12 mouse cellular contexts compared by ENCODE assay signal in genomic region chr6:17187106-17187505, GRCm38 (mm10).
DNase-seq lines count a peak whose midpoint lies in the region; ATAC-seq and TF ChIP-seq lines count a peak whose summit lies in the region.
"Had no signal": no experiment of that assay in that cellular context is flagged by ENCODE, and none has a peak within 500 bp of the region (broad histone marks: within the 10 kb centered on the region; RNA-seq: fewer than 3 reads in every experiment).

No protein-coding gene starts in this region.

- no peak for DNase-seq in embryonic facial prominence, embryonic 10.5 days (ENCODE audit: low spot score)
- DNase-seq in layer of hippocampus, adult 2 months (ENCODE audit: low spot score in 2 of 2) = peak in 1 of 2 experiments; percentile 9
- DNase-seq in layer of hippocampus, postnatal 10 days (ENCODE audit: low spot score in 2 of 2) = no peak
- peak; percentile 17 for DNase-seq in right cerebral cortex, adult 18-20 months
- DNase-seq in right cerebral cortex, postnatal 25 days = no peak
- DNase-seq in ovary, postnatal 36 days (ENCODE audit: low spot score) = no peak
- DNase-seq in thymus, adult 18-20 months = no peak
- DNase-seq: cerebellum, adult 18-20 months; layer of hippocampus, postnatal 36 days had no signal

- no peaks in the 10 kb centered on the region for H3K36me3 ChIP-seq in embryonic facial prominence, embryonic 15.5 days
- no peaks in the 10 kb centered on the region for H3K36me3 ChIP-seq in embryonic facial prominence, embryonic 10.5 days (replicated peaks)

- ATAC-seq in embryonic facial prominence, embryonic 15.5 days (ENCODE audit: insufficient number of reproducible peaks, low FRiP score, low TSS enrichment, low read depth) = no peak

- no peaks in the 10 kb centered on the region for H3K4me1 ChIP-seq in embryonic facial prominence, embryonic 15.5 days
- no peaks in the 10 kb centered on the region for H3K4me1 ChIP-seq in embryonic facial prominence, embryonic 10.5 days

- no peaks in the 10 kb centered on the region for H3K9me3 ChIP-seq in embryonic facial prominence, embryonic 15.5 days (replicated peaks)
- H3K9me3 ChIP-seq in embryonic facial prominence, embryonic 10.5 days = no peaks in the 10 kb centered on the region

- H3K9ac ChIP-seq in embryonic facial prominence, embryonic 15.5 days = no peak overlapping the region

- WGBS in embryonic facial prominence, embryonic 15.5 days = 46% methylated on average over 4 of the region's 4 CpGs
- WGBS in embryonic facial prominence, embryonic 10.5 days = 77% methylated on average over 4 of the region's 4 CpGs

- H3K27ac ChIP-seq in embryonic facial prominence, embryonic 15.5 days (replicated peaks) = 0 out of 2 replicates have a peak overlapping the region, but pooled peaks have one; percentile 11
- H3K27ac ChIP-seq in embryonic facial prominence, embryonic 10.5 days (replicated peaks) = no peak overlapping the region
- peak overlapping the region; percentile 28; the same call in 1 of the 2 replicates for H3K27ac ChIP-seq in layer of hippocampus, adult 2 months

- no peak for TF ChIP-seq CTCF in layer of hippocampus, adult 2 months (conservative IDR thresholded peaks at IDR 0.05)

- H3K4me3 ChIP-seq in embryonic facial prominence, embryonic 15.5 days (replicated peaks) = no peak overlapping the region
- no peak overlapping the region for H3K4me3 ChIP-seq in embryonic facial prominence, embryonic 10.5 days
- no peak overlapping the region for H3K4me3 ChIP-seq in layer of hippocampus, adult 2 months

- H3K27me3 ChIP-seq in embryonic facial prominence, embryonic 15.5 days = no peaks in the 10 kb centered on the region
- H3K27me3 ChIP-seq in embryonic facial prominence, embryonic 10.5 days (replicated peaks; ENCODE audit: low read depth, poor library complexity, severe bottlenecking) = no peaks in the 10 kb centered on the region
- H3K27me3 ChIP-seq: CH12.LX had no signal

- no peak overlapping the region for H3K4me2 ChIP-seq in embryonic facial prominence, embryonic 15.5 days (replicated peaks)
- H3K4me2 ChIP-seq: heart, embryonic 11.5 days had no signal
